Mouse (Mus musculus): ENCODE results near the gene Bet1l.

Gene Bet1l

DNA sequence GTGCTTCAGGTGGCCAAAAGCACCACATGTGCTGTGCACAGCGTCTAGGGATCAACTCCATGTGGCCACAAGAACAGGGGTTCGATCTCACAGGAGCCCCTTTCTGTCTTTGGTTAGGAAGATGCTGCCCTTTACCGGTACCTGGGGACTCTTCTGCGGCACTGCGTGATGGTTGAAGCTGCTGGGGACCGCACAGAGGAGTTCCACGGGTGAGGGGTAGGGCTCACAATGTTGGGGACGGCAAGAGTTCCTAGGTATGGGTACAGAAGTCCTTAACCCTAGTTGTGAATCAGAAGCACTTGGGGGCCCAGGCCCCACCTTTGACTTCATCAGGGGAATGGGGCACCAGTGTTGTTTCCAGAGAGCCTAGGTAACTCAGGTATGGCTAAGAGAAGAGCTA is 1.4 kb upstream of the Bet1l start:
- no peak for DNase-seq (ENCODE audit: extremely low read depth, low read depth)

DNA sequence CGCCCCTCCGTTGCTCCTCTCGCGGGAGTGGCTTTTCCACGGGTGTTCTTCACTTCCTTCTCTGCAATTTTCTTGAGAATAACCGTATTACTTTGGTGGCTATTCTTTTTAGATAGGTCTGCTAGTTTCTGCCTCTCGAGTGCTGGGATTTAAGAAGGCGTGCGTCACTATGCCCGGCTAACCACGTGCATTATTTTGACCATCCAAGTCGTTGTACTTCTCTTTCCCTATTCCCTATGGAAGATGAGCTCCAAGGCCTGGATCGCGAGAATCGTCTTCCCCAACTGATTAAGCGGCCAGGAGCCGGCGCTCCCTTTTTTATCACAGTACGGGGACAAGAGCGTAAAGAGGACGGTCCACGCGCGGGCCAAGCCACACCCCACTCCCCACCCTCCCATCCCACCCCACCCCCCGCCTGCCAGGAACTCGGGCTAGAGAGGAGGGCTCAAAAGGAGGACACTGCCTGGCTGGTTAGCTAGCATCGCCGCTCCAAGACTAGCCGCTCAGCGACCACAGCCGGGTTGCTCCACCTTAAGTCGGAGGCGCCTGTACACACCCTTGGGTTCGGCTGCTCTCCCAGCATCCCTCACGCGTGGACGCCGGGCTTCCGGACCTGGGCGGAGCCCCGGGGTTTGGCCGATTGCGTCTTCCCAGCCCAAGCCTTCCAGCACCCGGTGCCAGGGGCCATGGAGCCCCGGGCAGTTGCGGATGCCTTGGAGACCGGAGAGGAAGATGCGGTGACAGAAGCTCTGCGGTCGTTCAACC is 410 bp downstream of the Bet1l start, which contains the start of gene Ric8a:
Gene Ric8a (plus strand): TSS at position 173 of the 765 bp plus-strand sequence.
- peak; percentile 64 for DNase-seq (ENCODE audit: extremely low read depth, low read depth)

GRCm38 (mm10) chr7:140855860-140856784 is 1.3 kb downstream of the Bet1l start, which contains the start of gene Gm45785:
Gm45785 (minus strand) TSS chr7:140856331.
- peak; percentile 93 for DNase-seq (ENCODE audit: extremely low read depth, low read depth)

DNA sequence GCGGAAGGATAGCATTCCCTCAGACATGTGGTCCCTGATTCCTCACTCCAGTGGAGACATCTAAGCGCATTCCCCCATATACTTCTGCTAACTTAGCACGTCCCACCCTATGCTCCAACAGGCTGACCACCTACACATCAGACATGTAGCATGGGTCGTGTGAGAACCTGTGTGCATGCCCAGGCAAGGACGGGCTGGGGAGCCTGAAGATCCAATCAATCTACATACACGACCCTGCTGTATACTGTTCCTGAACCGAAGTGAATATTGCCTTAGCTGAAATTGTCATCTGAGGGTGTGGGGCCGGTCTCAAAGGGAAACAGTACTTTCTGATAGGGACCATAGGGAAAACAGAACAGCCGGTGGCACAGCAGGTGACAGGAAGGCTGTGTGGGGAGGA is 2.2 kb downstream of the Bet1l start:
- DNase-seq (ENCODE audit: extremely low read depth, low read depth), result no peak

DNA sequence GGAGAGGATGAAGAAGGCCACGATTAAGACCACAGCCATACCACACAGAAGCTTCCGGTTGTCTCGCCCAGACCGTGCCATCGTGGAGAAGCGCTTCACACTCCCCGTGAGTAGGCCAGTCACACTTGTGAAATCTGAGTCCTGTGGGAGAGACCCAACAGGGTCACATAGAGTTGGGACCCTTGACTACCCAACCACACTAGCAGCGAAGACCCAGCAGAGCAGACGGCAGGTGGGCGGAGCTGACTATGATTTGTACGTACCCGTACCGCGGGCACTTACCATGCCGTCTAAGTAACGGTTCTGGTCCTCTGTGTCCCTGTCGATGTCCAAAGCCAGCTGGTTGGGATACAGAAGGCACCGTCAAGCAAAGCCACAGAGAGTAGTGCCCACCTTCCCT is 2.9 kb downstream of the Bet1l start:
- no peak for DNase-seq (ENCODE audit: extremely low read depth, low read depth)

DNA sequence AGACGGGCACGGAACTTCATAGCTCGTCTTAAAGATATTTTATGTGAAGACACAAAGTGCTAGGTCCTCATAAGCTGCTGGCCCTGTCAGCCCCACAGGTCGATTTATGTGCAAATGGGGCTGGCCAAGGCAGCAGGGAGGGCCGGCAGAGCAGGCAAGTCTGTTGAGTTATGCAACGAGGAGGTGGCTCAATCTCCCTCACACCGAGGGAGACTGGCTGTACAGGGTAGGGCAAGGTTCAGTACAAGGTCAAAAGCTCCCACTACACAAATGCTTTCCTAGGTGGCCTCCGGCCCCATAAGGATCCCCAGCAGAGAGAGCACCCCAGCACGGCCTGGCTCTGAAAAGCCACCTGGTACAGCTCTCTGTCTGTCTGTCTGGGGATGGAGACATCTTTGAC is 4.0 kb downstream of the Bet1l start:
- DNase-seq (ENCODE audit: extremely low read depth, low read depth), result no peak

DNA sequence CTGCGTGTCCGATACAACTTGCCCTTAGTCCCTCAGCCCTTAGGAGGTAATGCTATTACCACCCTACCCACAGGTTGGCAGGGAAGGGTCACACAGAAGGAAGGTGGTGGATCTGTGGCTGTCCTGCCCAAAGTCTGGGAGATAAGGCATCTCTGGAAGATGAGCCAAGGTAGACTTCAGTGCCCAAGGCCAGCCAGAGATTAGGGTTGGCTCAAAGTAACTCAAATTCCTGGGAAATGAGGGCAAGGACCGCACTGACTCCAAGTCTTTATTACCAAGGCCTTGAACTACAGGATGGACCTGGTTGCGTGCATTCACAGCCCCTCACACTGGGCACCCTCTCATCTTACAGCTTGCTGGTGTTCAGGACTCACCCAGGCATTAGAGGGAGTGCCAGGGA is 5.5 kb downstream of the Bet1l start:
- DNase-seq (ENCODE audit: extremely low read depth, low read depth), result no peak

DNA sequence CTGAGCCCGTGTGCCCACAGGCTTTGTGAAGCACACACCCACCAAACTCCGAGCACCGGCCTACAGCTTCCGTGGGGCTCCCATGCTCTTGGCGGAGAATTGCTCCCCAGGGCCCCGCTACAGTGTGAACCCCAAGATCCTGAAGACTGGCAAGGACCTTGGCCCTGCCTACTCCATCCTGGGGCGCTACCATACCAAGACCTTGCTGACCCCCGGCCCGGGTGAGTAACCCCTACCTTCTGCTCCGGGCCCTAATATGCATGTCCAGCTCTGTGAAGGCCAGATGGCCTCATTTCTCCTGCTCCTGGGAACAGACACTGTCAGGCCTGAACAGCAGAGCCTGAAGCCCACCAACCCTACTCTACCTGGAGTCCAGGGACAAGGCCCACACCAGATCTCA is 8.8 kb downstream of the Bet1l start:
- no peak for DNase-seq (ENCODE audit: extremely low read depth, low read depth)

DNA sequence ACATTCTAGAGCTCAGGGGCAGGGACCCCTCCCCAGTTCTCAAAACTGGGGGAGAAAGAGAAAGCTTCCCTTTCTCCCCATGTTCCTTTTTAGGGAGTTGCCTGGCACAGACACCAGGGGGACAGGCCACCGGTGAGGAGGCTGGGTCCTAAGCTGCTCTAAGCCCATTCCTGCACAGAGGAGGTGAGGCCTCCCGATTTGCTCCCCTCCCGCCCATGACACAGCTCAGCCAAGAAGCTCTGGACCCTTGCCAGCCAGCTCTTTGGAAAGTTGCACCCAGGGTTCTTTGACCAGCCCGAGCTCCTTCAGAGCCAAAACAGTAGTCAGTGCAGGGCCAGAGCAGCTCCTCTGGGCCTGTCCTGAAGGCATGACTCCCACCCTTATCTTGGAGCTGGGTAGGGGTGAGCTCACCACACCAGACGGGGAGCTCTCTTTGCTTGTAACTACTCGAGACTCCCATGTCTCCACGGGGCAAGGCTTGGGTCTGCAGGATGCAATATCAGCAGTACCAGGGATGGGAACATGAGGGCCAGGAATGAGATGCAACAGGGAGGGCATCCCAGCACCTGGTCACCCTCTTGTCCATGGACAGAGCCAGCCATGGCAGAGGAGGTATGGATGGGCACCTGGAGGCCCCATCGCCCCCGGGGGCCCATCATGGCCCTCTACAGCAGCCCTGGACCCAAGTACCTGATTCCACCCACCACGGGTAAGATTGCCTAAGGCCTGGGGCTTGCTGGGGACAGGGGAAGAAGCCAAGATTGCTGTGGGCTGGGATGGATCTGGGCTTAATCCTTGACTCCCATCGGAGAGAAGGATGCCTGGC is 9.4 kb downstream of the Bet1l start, which contains the start of gene Odf3:
Gene Odf3 (plus strand): TSS at position 51 of the 826 bp plus-strand sequence.
- DNase-seq (ENCODE audit: extremely low read depth, low read depth), result no peak

DNA sequence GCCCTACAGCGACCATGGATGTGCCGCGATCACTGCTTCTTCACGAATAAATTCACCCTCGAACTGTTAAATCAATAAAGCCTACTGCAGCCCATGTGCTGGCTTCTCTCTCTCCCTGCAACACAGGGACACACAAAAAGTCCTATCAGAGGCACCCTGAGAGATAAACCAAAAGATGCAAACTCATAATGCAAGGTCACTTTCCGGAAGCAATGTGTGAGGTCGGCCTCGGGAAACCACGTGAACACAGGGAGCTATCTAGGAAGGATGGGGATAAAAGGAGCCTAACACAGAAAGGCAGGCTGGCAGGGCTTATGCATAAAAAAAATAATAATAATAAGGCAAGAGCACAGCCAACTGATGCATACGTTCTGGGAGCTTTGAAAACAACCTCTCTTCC is 10.7 kb downstream of the Bet1l start:
- no peak for DNase-seq (ENCODE audit: extremely low read depth, low read depth)

DNA sequence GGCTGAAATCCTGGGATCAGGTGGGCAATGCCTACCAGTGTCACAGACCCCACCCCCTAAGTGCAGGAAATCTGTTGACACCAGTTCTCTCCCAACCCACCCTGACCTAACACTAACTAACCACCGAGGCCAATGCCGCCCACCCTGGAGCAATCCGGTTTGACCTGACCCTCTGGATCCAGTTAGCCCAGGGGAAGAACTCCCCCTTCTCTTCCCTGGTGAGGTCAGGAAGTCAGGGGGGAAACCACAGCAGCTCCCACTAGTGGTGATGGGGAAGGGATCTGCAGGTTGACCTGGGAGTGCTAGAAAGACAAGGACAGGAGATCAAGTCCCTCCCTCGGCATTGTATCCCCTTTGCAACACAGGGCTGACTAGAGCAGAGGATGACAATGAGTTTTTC is 11.7 kb downstream of the Bet1l start:
- no peak for DNase-seq (ENCODE audit: extremely low read depth, low read depth)

- DNase-seq (ENCODE audit: extremely low read depth, low read depth), result peak; percentile 57
Measured at GRCm38 (mm10) chr7:140844905-140845665, 12.3 kb downstream of the Bet1l start, which contains the start of gene Scgb1c1. Scgb1c1 (plus strand) TSS chr7:140845547.

DNA sequence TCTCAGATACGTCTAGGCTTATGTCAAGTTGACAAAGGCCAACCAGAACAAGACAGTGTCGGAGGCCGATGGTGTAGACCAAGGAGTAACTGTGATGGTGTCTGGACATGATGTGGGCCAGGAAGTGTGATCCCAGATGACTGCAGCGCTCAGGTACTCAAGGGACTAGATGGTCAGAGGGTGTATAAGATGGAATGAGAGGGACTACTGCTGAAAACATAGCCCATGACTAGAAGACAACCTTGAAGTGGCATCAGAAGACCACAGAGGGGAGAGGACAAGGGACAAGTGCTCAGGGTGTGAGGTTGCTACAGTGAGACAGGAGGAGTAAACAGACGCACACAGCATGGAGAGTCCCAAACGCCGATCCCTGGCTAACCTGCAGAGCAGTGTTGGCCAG is 13.6 kb downstream of the Bet1l start:
- no peak for DNase-seq (ENCODE audit: extremely low read depth, low read depth)

GRCm38 (mm10) chr7:140840750-140841735 is 16.3 kb downstream of the Bet1l start:
- DNase-seq (ENCODE audit: extremely low read depth, low read depth), result no peak

- no peak for DNase-seq (ENCODE audit: extremely low read depth, low read depth)
Measured at GRCm38 (mm10) chr7:140839556-140839955, 17.8 kb downstream of the Bet1l start.

DNA sequence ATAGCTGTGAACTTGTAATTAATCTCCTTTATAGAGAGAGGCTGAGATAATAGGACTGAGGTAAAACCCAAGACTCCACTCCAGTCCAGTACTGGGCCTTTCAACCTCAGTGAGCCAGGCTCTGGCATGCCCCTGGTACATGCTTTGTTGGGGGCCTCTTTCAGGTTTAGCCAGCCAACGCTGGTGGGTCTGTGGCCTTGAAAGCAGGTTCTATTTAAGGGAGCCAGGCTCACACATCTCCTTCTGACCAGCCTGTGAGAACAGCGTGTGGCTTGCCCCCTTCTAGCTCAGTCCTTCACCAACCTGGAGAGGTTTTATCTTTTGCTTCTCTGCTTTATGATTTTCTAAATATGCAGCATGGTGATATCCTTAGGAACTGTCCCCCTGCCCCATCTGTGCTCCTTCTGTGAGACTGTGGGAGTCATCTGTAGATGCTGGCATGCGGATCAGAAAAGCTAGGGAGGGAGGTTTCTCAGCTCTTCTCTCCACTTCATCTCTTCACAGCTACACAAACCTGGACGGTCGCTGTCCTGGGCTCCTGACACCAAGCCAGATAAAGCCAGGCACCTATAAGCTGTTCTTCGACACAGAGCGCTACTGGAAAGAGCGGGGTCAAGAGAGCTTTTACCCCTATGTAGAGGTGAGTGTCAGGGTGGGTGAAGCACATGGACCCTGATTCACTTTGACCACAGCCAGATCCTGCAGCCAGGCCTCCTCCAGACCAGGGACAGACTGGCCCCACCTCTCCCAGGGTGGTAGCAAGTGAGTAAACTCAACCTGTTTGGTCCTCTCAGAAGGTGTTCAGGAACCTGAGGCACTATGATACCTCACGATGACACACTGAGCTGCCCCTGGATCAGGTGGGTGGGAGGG is 20.9 kb downstream of the Bet1l start:
- DNase-seq (ENCODE audit: extremely low read depth, low read depth), result no peak

DNA sequence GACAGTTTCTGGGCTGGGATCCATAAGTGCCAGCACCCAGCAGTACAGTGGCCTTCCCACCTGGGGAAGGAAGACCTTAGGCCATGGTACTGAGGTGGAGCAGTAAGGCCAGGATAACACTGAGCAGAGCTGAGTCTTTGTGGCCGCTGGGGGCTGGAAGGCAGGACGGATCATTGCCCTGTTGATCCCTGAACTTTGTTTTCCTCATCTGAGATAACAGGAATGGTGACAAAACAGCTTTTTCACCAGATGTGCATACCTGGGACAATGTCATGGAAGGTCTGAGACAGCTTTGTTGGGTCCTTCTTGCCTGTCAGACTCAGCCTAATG is 21.7 kb downstream of the Bet1l start:
- no peak for DNase-seq (ENCODE audit: extremely low read depth, low read depth)

GRCm38 (mm10) chr7:140834968-140835757 is 22.2 kb downstream of the Bet1l start, which contains the start of gene Urah:
Urah (plus strand) TSS chr7:140835018.
- no peak for DNase-seq (ENCODE audit: extremely low read depth, low read depth)

Data from MEL-GATA-1-ER (cell line).